Mouse (Mus musculus): ENCODE measurements around the gene Rorc. TPM values are rescaled to one million over a fixed set of nuclear protein-coding genes. Genes with fewer than 3 reads are reported as not detected.

The Rorc gene
- total RNA-seq (2021) = 21.3 and 26.3 TPM in 2 replicates
- long read RNA-seq, experiment 1, transcript Rorc-201 (11 exons, 2,136 nt) = major isoform, 16 of 26 reads
- long read RNA-seq, experiment 1, partial matches to known transcripts = 5 of 26 reads
- long read RNA-seq, experiment 1, other reads (novel, unspliced or antisense) = 4 of 26 reads
- long read RNA-seq, experiment 2, transcript Rorc-201 (11 exons, 2,136 nt) = major isoform, 10 of 20 reads
- long read RNA-seq, experiment 2, partial matches to known transcripts = 2 of 20 reads
- long read RNA-seq, experiment 2, other reads (novel, unspliced or antisense) = 8 of 20 reads

- peak; percentile 86 for DNase-seq
These were observed at the start of gene Rorc for GRCm38 (mm10) chr3:94372641-94373040. Gene Rorc, plus strand, starts transcription at chr3:94372794.

- DNase-seq = peak; percentile 16
These were observed 43.9 kb upstream of the Rorc start for GRCm38 (mm10) chr3:94328681-94329080.

- no peak for DNase-seq
These were observed 38.2 kb upstream of the Rorc start for GRCm38 (mm10) chr3:94334442-94334841.

DNA sequence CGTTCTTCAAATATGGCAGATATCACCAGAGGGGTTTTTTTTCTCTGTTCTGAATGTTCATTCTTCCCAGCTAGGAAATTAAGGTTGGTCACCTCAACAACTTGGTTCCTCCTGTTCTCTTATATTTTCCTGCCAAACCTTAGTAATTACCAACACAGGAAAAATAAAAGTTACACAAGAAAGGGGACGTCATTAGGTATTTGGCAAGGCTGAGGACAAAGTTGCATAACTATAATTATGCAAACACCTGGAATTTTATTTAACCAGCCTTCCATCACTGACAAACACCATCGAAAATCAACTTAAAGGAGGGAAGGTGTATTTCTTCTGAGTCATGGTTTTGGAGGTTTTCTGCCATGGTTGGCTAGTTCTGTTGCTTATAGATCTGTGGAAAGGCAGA is 34.1 kb upstream of the Rorc start:
- DNase-seq = no peak

DNA sequence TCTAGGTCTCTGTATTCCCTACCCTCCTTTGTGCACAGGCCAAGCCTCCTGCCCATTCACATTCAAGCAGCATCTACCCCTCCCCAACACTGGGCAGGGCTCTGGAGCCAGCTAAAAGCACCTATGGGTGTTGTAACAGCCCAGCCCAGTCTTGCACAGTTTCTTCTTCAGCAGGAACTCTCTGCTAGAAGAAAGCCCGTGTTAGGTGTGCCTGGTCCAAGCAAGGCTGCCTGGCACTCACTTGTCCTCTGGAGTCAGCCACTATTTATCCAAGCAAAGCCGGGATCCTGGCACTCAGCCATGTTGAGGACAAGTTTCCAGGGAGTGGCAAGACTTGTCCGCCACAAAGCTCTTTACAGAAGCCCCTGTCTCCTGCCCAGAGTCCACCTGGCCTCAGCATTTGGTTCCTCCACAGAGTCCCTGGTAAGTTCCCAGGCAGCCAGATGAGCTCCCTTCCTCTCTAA is 30.6 kb upstream of the Rorc start, which contains the start of gene Them5:
Gene Them5 (plus strand): TSS at position 141 of the 464 bp plus-strand sequence.
- DNase-seq = peak; percentile 28

DNA sequence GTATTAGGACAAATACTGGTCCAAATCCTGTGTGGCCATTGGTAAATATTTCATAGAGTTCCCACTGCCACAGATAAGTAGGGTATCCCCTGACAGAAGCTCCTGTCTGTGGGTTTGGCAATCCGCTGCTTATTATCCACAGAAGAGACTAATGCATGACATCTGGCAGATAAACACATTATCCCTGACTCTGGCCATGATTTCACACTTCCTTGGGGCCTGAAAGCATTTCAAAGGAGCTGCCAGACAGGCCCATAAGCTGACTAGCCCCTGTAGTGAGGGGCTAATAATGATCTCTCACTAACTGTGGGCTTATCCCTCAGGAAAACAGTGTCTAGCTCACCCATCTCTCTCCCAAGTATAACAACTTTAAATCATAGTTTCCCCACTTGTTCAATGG is 30.0 kb upstream of the Rorc start:
- no peak for DNase-seq

DNA sequence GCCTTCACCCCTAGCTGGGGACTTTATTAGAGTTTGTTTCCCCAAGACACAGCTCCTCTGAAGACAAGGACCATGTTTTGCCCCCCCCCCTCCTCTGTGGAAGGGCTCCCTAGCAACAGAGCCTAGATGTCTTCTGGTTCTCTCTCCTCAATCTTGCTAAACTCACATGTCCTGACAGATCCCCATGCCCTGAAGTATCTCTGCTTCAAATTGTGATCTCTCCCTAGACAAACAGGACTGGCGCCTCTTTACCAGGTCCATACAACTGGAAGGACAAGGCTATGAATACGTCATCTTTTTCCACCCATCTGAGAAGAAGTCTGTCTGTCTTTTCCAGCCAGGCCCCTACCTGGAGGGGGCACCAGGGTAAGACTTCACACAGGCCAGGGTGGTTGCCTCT is 28.4 kb upstream of the Rorc start:
- DNase-seq = no peak

DNA sequence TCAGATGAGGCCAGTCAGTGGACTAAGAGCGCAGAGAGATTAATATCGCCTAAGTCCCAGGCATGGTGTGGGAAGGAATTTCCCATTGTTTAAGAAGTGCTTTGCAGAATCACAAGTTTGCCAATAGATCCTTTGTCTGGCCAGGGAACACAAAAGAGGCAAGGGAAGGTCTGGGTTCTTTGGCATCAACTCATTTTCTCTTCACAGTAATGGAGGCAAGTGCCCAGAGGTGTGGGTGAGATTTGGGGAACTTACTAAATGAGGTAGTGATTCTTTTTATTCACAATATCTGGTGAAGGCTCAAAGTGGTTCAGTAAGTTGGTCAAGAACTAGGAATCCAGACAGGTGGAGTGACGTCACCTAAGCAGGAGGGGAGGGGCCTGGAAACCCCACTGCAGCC is 27.7 kb upstream of the Rorc start:
- no peak for DNase-seq

DNA sequence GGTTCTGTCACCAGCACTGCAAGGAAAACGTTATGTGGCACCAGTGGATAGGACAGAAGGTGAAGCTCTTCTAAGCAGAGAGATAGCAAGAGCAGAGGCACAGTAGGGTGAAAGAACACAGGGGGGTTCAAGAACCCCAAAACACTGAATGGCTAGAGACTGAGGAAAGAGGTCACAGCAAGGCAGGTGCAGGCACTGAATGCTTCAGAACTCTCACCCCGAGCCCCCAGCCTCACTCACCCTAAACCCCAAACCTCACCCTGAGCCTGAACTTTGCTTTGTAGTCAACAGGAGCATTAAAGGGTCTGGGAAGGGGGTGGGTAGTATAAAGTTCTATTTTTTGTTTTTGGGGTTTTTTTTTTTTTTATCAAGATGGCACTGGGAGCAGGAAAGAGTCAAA is 24.4 kb upstream of the Rorc start:
- DNase-seq = no peak

GRCm38 (mm10) chr3:94360812-94361211 is 11.8 kb upstream of the Rorc start:
- peak; percentile 56 for DNase-seq

DNA sequence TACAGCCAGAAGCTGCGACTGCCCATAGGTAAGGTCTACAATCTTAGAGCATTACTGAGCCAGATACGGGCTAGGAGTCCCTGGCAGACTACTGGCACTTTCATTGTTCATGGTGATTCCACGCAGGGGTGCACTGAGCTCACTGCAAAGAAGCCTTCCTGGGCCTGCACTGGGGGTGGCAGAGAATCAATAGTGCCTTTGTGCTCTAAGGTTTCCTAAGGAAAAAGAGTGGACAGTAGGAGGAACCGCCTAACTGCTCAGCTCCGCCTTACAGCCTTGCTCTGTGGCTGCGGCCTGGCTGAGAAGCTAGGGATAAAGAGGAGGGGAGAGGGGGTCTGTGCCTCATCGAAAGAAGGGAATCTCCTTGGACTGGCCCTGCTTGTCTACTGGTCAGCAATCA is 10.5 kb upstream of the Rorc start, which contains the start of gene C2cd4d:
Gene C2cd4d (plus strand): TSS at position 301 of the 400 bp plus-strand sequence.
- DNase-seq = no peak

GRCm38 (mm10) chr3:94363291-94364153 is 9.1 kb upstream of the Rorc start:
- DNase-seq = peak; percentile 81

GRCm38 (mm10) chr3:94364154-94364526 is 8.5 kb upstream of the Rorc start:
- no peak for DNase-seq

- DNase-seq = peak; percentile 87
These were observed 5.8 kb upstream of the Rorc start for GRCm38 (mm10) chr3:94366761-94367160.

DNA sequence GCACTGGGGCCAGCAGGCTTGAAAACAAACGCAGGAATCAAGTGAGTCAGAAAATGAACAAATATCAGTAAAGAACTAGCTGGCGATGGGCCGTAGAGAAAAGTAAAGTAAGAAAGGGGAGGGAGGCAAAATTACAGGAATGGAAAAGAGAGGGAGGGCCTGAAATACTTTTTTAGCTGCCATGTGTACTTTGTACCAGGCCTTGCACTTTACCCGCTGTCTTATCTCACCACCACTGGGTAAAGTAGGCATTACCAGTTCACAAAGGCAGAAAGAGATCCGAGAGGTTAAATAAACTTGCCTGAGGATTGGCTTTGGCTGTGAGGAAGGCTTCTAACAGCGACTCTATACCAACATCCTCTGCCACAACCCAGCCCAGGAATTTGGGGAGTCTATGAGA is 5.1 kb upstream of the Rorc start:
- DNase-seq = no peak

DNA sequence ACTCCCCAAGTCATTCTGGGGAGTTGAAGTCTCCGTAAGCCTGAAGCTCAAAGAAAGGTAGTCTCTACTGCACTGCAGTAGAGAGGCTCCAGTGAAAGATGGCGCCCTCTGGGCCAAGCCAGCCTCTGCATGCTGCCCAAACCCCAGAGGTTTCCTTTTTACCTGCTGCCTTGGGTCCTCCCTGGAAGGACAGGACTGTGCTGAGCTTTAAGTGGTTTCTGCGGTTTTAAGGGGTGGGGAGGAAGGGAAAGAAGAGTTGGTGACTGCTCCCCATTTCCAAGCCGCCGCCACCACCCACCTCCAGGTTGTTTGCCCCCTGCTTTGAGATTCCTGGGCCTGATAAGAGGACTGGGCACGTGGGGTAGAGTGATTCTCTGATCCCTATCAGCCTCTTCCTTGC is 4.0 kb upstream of the Rorc start:
- no peak for DNase-seq

GRCm38 (mm10) chr3:94369709-94370108 is 2.9 kb upstream of the Rorc start:
- DNase-seq = peak; percentile 51

- DNase-seq = peak; percentile 97
These were observed 957 bp upstream of the Rorc start for GRCm38 (mm10) chr3:94371637-94372036.

- no peak for DNase-seq
These were observed 556 bp upstream of the Rorc start for GRCm38 (mm10) chr3:94372038-94372437.

GRCm38 (mm10) chr3:94373090-94373489 is 496 bp downstream of the Rorc start:
- peak; percentile 39 for DNase-seq

DNA sequence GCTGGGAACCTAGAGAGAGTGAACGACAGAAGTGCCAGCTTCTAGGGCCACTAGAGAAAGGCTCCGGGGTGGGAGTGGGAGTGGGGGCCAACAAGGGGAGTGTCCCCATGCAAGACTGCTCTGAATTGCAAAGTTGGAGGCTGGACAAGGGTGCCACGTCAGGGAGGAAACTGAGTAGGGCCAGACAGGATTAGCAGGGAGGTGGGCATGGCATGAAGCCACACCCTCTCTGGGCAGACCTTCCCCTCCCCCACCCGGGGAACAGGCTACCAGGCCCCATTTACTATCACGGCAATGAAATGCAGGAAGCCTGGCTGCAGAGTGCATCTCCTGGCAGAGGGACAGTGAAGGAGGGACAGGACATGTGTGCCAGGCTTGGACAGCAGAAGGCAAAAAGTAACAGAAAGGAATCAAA is 1.0 kb downstream of the Rorc start:
- peak; percentile 81 for DNase-seq

GRCm38 (mm10) chr3:94374636-94375035 is 2.0 kb downstream of the Rorc start:
- DNase-seq = no peak

GRCm38 (mm10) chr3:94375146-94375545 is 2.6 kb downstream of the Rorc start:
- DNase-seq = peak; percentile 23

All from adrenal gland, postnatal 14 days (tissue).